Mouse (Mus musculus): ENCODE measurements around the gene Wdr1.
A peak's percentile ranks its signal among the peaks of the same experiment; 100 is the strongest.
"Not testable (repeated sequence)": the region's sequence is repeated elsewhere in the genome, so short reads cannot be mapped to it uniquely, and the experiment has no call there.

The Wdr1 gene

DNA sequence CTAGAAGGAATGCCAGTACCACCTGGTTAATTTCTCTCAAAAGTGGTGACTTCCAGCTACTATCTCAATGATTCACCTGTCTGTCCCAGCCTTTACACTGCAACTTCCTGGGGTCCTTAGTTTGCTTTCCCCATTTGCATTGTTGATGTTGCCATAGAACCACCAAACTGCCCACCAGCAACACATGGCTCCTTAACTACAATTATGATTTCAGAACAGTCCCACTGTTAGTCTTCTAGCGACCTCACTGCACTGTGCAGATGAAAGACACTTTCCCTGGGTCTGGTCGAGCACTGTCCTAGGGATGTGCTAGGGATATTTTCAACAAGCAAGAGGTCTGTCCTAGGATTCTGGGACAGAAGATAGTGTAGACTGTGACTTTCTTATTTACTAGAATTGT lies at the start of gene Wdr1:
Gene Wdr1, minus strand, starts transcription at position 101 of the 400 bp plus-strand sequence.
- no peak for DNase-seq (ENCODE audit: low spot score)

DNA sequence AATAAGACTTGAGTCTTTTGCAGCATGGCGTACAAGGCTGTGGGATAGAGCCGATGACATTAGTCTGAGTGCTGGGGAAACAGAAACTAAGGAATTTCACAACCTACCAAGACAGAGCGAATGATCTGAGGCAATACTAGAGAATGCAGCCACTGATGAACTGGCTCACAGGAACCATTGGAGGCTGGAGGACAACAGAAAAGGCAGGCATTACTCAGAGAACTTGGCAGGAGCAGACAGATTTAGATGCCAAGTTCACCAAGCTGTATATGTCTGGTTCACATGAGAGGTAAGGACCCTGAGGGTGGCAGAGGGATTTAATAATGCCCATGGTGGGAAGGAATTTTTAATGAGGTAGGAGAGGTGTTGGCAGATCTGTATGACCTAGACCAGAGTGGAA lies 48.1 kb upstream of the Wdr1 start:
- no peak for DNase-seq (ENCODE audit: low spot score)

DNA sequence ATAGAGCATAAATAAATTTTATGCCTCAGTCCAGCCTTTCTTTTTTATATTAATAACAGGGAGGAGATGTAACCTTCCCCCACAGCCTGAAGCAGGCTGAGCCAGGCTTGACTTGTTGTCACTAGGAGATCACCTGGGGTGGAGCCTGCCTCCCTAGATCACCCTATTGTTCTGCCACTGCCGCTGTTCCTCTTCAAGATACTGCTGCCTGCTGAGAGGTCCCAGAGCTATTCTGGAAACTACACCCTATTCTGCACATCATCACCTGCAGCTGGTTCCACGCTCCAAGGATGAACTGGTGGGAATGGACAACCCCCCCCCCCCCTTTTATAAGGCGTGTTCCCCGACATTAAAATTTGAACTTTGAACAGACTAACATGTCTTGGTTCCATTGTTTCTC lies 45.2 kb upstream of the Wdr1 start:
- not testable (repeated sequence) for DNase-seq (ENCODE audit: low spot score)

DNA sequence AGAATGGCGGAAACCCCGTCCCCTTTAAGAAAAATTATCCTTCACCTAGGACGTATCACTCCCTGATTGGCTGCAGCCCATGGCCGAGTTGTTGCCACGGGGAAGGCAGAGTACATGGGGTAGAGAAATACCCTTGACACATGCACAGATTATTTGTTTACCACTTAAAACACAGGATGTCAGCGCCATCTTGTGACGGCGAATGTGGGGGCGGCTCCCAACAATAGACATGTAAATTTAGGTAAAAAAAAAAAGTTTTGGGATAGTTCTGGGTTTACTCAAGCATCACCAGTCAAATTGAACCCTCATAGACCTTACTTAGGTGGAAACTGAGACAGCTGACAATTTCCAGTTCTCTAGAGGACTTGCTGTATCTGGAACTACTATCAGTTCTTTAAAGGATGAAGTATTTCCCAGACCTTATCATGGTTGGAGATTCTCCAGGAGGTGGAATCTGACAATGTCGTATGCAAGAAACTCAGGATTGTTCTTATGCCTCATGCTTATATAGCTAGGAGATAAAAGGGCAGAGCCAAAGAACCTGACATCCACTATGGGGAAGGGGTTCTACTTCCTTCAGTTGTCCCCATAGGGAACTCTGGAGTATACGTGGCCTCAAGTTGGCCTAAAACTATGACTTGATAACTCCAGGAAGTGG lies 35.8 kb upstream of the Wdr1 start:
- DNase-seq (ENCODE audit: low spot score), result peak; percentile 22

DNA sequence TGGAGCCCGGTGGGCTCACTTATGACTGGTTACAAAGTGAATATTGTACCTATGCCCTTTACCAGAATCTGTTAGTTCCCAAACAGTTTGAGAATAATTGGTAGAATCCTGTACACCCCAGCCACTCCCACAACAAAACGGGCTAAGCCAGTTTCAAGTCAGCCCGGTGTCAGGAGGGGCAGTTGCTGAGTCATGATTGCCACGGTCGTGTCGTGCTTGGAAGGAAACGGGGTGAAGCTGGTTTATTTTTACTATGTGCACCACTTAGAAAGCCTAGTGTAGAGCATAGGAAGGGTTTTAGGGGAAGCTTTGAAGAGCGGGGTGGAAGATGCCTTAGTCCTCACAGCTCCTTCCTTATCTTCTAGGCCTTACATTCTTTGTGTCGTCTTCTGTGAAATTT lies 25.9 kb upstream of the Wdr1 start:
- DNase-seq (ENCODE audit: low spot score), result no peak

DNA sequence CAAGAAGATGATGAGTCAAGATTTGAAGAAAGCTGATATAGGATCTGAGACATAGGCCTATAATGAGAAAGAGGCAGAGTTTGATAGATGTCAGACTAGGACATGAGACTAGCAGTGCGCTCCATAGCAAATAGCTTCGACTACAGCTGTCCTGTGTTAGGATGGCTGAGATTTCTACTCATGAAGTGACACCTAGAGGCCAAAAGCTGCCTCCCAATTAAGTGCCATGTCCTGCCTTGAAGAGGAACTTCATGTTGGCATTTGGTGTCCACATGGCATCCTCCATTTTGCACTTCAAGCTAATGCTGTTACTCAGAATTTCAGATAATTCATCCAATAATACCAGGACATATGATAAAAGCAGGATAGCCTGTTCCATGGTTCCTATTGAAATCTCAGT lies 22.4 kb upstream of the Wdr1 start:
- DNase-seq (ENCODE audit: low spot score), result no peak

DNA sequence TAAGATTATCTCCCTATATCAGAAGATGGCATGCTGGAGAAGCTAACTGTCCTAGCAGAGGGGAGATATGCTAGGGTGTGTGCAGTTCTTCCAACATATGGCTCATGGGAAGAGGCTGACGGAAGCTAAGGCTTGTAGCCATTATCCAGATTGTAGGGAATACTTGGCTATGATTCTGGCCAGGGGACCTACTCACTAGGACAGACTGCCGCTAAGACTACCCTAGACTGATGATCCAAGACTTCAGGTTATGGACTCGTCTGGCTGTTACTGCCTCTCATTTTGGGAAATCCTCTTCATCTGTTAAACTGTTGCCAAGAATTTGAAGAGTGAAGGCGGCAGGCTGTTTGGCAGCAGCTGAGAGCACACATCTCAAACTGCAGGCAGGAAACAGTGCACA lies 20.0 kb upstream of the Wdr1 start:
- DNase-seq (ENCODE audit: low spot score), result no peak

DNA sequence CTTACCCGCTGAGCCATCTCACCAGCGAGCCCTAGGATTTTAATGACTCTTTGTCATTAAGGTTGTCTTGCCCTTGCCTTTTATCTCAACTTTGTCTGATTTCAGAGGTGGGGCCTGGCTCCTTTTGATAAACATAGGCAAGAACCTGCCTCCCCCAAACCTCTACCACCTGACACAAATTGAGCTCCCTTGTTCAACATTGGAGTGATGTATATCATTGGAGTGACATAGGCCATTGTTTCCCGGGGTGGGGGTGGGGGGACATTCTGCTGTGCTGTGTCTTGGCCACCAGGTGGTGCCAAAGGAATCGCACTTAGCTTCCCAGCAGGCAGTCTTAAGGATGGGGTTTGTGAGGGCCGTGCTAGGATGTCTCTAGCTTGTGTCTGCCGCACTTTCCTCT lies 17.7 kb upstream of the Wdr1 start:
- no peak for DNase-seq (ENCODE audit: low spot score)

DNA sequence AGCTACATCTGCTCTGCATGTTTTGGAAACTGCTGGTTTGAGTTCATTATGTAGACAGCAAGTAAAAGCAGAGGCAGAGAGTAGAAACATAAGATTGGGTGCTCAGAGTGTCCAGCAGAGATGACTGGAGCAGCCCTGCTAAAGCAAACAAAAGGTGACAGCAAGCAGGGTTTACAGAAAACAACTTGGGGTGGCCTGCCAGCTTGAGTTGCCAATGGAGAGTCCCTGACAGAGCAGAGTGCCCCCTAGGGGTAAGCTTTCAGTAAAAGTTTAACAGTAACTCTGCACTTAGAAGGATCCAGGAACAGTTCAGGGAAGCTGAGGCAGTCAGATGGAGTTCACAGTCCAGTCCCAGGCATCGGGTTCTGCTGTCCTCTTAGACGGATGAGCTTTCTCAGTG lies 7.9 kb upstream of the Wdr1 start:
- no peak for DNase-seq (ENCODE audit: low spot score)

DNA sequence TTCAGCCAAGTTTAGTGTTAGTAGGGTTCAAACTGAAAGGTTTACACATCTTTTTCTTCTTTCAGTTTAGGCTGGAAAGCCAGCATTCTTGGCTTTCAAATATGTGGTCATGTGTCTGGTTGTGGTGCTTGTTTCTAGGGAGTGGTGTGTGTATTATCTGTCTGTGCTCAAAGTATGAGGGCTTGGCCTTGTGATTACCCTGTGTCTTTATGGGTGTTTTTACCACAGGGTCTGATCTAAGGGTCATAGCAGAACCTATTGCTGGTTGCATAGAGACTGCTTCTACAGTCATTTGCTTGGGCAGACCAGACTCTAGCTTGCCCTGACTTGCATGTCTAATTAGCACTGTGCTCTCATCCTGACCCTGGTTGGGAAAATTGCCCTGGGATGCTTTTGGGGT lies 5.6 kb upstream of the Wdr1 start:
- DNase-seq (ENCODE audit: low spot score), result no peak

DNA sequence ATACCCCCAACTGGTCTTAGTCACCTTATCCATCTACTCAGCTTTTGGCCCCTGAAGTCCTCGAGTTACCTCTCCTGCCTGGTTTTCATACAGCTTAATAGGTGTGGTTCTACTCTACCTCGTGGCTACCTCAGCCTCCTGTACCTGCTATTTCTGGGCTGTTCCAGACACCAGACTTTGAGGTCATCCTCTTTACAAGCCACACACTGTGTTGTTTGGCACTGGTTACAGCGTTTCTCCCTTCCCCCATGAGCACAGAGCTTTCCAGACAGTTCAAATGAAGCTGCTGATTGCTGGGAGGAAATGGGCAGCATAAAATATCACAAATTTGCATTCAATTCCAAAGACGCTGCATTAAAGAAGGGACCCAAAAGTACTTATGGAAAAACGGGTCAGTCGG lies 1.8 kb upstream of the Wdr1 start:
- no peak for DNase-seq (ENCODE audit: low spot score)

DNA sequence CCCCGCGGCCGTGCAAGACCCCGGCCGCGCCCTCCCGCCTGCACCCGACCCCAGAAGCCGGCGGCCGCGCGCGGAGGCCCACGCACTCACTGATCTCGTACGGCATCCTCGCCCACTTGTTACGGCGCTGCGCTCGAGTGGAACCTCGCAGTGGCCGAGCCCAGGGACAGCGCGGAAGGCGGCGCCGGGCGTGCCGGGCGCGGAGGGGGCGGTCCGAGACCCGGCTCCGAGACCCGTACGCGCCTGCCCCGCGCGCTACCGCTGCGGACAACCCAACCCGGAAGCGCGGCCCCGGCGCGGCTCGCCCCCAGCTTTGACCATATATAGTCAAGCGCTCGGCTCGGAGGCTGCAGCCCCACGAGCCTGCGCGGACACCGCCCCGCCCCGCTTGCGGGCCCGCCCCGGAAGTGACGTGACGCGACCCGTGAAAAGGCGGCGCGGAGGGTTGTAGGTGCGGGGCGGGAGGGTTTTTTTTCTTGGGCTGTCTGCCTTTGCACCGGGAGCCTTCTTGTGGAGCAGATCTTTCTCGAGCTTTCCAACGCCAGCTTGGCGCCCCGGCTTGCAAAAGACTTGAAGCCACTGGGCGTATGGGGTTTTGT lies 1.5 kb downstream of the Wdr1 start:
- peak; percentile 98 for DNase-seq (ENCODE audit: low spot score)

DNA sequence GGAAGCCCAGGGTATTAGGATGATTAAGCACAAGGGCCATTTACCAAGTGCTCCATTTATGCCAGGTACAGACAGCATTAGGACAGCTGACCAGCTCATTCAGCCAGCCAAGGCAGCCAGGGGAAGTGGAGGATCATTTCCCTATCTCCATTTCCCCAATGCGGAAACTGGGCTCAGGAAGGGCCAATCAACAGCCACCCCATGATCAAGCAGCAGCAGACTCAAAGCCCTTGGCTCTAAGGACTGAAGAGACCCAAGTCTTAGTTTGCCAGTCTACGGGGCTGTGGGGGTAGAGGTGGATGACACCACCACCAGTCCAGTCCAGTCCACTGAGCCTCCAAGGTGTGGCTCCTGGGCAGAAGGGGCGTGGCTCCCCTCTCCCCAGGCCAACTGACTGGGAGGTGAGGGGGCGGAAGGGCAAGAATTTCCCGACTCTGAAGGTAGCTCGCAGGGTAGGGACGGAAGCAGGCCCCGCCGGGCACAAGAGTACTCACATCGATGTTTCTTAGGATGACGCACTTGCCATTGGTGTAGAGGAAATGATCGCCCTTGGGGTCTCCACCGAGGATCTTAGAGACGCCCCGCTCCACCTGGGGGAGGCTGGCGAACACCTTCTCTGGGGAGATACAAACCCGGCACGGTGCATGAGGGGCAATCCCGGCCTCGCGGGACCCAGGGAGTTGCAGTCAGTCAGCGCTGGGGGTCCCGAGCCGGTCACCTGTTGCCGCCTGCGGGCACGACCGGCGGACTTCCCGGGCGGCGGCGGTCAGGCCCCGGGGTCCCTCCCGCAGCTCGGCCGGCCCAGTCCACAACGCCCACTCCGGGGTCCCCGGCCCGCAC lies 2.2 kb downstream of the Wdr1 start:
- DNase-seq (ENCODE audit: low spot score), result peak; percentile 64

DNA sequence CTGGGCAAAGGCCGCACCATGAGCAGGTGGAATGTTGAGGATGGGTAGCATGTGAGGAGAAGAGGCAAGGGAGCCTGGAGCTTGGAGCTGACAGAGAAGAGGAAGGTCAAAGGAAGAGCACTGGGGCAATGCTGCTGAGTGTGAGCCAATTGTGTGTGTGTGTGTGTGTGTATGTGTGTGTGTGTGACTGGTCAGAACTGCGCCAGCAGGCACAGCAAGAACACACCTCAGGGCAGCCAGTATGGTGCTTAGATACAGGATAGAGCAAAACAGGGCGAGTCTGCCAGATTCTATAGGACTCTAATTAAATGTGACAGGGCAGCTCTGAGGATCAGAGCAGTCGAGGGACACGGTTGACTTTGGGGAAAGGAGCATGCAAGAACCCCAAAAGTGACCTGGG lies 4.2 kb downstream of the Wdr1 start:
- DNase-seq (ENCODE audit: low spot score), result no peak

DNA sequence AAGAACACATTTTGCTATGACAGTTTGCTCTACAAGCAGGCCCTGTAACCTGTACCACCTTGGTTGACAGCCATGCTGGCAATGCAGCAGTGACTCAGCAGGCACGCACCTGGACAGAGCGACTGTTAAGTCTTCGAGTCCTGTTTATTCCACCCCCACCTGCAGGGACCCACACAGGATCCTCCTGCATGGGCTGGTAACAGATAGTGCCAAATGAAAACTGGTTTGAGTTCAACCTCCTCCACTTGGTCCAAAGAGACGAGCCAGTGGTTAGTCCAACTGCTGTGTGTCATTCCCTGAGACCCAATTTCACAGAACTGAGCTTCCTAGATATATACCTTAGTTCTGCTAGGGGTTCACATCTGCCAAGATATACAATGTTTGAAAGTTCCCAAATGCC lies 5.2 kb downstream of the Wdr1 start:
- no peak for DNase-seq (ENCODE audit: low spot score)

DNA sequence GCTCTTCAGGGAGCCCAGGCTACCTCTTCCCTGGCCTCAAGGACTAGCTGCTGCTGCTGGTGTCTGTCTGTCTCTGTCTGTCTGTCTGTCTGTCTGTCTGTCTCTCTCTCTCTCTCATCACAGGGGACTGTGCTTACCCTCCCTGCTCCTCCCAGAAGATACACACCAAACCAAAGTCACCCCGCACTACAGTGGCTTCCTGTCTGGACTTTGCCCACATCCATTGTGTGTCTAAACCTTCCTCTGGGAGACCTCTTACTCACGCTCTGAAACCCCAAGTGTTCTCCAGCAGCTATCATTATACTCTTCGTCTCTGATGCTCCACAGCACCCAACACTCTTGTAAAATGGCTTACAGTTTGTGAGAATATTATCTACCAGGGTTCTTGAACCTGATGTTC lies 6.6 kb downstream of the Wdr1 start:
- no peak for DNase-seq (ENCODE audit: low spot score)

DNA sequence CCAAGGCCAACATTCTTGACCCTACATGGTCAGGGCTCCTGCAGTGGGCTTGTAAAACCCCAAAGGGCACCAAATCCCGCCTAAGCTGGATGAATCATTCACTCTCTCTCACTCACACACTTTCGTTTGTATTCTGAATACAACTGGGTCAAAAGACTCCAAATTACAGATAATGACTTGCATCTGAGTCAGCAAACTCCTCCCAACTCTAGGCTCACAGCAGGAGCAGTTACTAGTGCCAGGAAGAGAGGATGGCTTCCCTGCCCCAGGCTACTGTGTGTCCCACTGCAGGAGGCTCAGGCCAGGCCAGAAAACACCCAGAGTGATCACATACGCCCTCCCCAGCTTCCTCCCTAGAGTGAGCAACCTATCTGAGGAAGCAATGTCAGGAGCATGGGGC lies 9.1 kb downstream of the Wdr1 start:
- no peak for DNase-seq (ENCODE audit: low spot score)

DNA sequence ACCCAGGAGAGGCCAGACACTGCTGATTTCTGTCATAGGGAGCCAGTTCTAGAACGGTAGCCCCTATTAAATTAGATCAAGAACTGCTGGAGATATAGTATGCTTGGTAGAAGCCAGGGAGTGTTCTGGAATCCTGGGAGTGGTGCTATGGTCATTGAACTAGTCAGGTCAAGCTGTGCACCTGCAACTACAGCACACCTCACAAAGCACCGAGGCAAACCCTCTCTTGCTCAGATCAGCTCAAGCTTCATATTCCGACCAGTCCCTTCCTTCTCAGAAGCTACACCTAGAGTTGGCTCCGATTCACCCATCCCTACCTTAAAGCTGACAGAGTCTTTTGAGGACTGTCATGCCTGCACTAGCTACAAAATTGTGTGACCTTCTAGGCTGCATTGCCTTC lies 9.5 kb downstream of the Wdr1 start:
- no peak for DNase-seq (ENCODE audit: low spot score)

DNA sequence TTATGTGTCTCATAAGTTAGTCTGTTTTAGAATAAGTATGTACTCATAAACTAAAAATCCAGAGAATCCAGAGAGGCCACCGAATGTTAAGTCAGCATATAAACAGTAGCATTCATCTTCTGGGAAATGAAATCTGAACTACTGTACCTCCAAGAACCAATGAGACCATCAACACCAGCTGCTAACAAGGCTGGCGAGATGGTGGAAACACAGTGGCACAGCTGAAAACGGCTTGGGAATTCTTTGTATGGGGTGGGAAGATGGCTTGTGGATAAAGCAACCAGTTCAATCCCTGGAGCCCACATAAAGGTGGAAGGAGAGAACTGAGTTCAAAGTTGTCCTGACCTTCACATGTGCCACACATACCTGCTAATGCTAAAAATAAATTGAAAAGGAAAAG lies 10.4 kb downstream of the Wdr1 start:
- DNase-seq (ENCODE audit: low spot score), result no peak

DNA sequence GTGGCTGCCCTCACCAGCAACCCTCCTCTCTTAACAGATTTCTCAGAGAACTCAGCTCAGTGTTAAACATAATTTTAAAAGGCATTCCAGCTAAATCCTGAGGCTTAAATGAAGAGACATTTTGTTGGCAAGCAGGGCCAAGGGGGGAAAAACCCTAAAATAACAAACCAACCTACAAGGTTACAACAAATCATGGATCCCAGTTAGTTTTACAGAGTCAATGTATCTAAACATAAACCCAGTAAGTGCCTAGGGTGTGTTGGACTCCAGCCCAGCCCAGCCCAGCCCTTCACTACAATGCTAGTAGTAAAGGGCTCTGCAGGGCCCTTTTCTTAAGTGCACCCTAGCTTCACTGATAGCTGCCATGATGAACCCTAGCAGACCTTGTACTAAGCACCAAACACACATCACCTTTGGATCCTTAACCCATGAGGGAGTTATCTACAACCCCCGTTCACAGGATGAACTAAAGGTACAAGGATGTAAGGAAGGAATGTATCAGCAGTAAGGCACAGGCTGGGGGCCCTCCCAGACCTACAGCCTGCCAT lies 12.7 kb downstream of the Wdr1 start:
- DNase-seq (ENCODE audit: low spot score), result no peak

DNA sequence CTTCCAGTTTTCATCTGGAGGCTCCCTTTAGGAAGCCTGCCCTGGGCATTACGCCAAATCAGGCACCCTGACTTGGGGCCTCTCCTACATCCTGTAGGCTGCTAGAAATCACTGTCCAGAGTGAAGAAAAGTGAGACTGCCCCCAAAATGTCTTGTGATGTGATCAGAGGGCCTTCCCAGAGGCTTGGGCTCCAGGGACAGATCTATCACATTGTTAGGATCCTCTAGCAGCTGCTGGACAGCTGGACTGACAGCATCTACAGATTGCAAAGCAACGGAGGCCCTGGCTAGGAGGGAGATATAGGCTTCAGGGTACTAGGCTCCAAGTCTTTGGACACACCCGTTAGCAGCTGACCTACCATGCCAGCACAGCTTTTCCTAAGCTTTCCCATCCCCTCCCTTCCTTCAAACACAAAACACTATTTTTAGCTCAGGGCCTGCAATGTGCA lies 13.5 kb downstream of the Wdr1 start:
- no peak for DNase-seq (ENCODE audit: low spot score)

DNA sequence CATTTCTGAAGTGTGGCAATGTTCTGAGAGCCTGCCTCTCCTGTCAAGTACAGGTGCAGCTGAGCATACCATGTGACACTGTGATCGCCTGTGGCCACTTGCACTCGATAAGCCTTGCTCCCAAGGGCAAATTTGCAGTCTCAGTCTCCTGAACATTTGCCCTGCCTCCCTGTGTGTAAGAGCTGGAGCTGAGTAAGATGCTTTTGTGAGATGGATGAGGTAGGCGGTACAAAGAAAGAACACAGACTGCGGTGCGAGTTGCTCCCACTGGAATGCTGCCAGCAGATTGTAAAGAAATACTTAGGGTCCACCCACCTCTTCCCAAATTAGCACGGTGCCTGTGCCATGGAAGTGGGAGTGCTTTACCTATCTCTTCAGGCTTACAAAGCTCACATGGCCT lies 15.6 kb downstream of the Wdr1 start:
- no peak for DNase-seq (ENCODE audit: low spot score)

All from T-cell, adult 2 months (primary cell).